Mouse (Mus musculus) limb, embryonic 12.5 days (tissue): ENCODE measurements around the gene Grin2c. TPM values are rescaled to one million over a fixed set of nuclear protein-coding genes. Genes with fewer than 3 reads are reported as not detected.

Experiments used
- ATAC-seq: fragments of 200-750 bp; cut with Nextera tagmentation; 2 replicates; pipeline ENCODE4 v1.8.0; 2017; ENCODE audit warnings: low read depth, moderate TSS enrichment; ENCODE audit not compliant: insufficient number of reproducible peaks, insufficient read depth, low FRiP score, low TSS enrichment
- H3K27ac ChIP-seq: fragments of 300-500 bp; sonication (generic); 2 replicates; pipeline ENCODE4 v1.5.1; 2016; ENCODE audit warnings: mild to moderate bottlenecking, moderate library complexity
- H3K27me3 ChIP-seq: fragments of 300-500 bp; sonication (generic); 2 replicates; pipeline ENCODE4 v1.6.1; 2016; ENCODE audit warnings: mild to moderate bottlenecking, moderate library complexity
- H3K36me3 ChIP-seq: fragments of 300-500 bp; sonication (generic); 2 replicates; pipeline ENCODE4 v1.6.1; 2016; ENCODE audit warnings: mild to moderate bottlenecking, moderate library complexity
- H3K4me1 ChIP-seq: fragments of 300-500 bp; sonication (generic); replicated peaks from 2 replicates; pipeline ENCODE4 v1.6.1; 2016
- H3K4me2 ChIP-seq: fragments of 300-500 bp; sonication (generic); 2 replicates; pipeline ENCODE4 v1.6.1; 2016; ENCODE audit warnings: mild to moderate bottlenecking, moderate library complexity
- H3K4me3 ChIP-seq: fragments of 300-500 bp; sonication (generic); replicated peaks from 2 replicates; pipeline ENCODE4 v1.5.1; 2016; ENCODE audit warnings: mild to moderate bottlenecking
- H3K9ac ChIP-seq: fragments of 300-500 bp; sonication (generic); replicated peaks from 2 replicates; pipeline ENCODE4 v1.6.1; 2016; ENCODE audit warnings: mild to moderate bottlenecking, moderate library complexity
- H3K9me3 ChIP-seq: fragments of 300-500 bp; sonication (generic); 2 replicates; pipeline ENCODE4 v1.6.1; 2016; ENCODE audit warnings: mild to moderate bottlenecking, moderate library complexity
- WGBS: fragments of 180-500 bp; shearing (Covaris S2); methylation state at CpG from one replicate; pipeline ENCODE4 v1.1.7; 2016; 5-methylcytosine and 5-hydroxymethylcytosine counted together
- polyA plus RNA-seq: library from polyadenylated mRNA; unstranded; fragments of >200 nt; fragmentation: Nextera tagmentation; extraction: Ambion mirVana; gene quantifications from 2 replicates; pipeline ENCODE4 v1.2.1, GENCODE M21; 2016

The Grin2c gene
- polyA plus RNA-seq, result 0.09 and 0.21 TPM in 2 replicates

GRCm38 (mm10) chr11:115267061-115267883, at the start of gene Grin2c:
Gene Grin2c, minus strand, starts transcription at chr11:115267243.
- Histone ChIP-seq H3K4me1 (peaks cover 15% of the 10 kb centered on the region), H3K9me3 (no peaks in the 10 kb centered on the region), H3K4me3 (peak within 1 kb of the TSS; percentile 45), H3K9ac (peak within 1 kb of the TSS; percentile 53), H3K4me2 (peak within 1 kb of the TSS; percentile 81), H3K27me3 (peaks cover 81% of the 10 kb centered on the region), H3K27ac (no peak within 1 kb of the TSS), H3K36me3 (peaks cover 14% of the 10 kb centered on the region)
- ATAC-seq, result no peak
- 4% methylated on average over 41 of the region's 50 CpGs for WGBS

GRCm38 (mm10) chr11:115314249-115314648, 47.2 kb upstream of the Grin2c start:
- Histone ChIP-seq H3K9me3 (no peaks in the 10 kb centered on the region), H3K36me3 (no peaks in the 10 kb centered on the region), H3K27ac (no peak overlapping the region), H3K9ac (no peak overlapping the region), H3K27me3 (peaks cover 82% of the 10 kb centered on the region), H3K4me3 (no peak overlapping the region), H3K4me2 (no peak overlapping the region), H3K4me1 (no peaks in the 10 kb centered on the region)
- no peak for ATAC-seq
- WGBS, result 46% methylated on average over 2 of the region's 2 CpGs

- 65% methylated on average over 1 of the region's 1 CpGs for WGBS
Measured at GRCm38 (mm10) chr11:115308781-115309180, 41.7 kb upstream of the Grin2c start.

GRCm38 (mm10) chr11:115306863-115307262, 39.8 kb upstream of the Grin2c start, which contains the start of gene Otop2:
Gene Otop2, plus strand, starts transcription at chr11:115307163.
- H3K4me2 ChIP-seq, result no peak within 1 kb of the TSS
- no peaks in the 10 kb centered on the region; the same call in 1 of the 2 replicates for H3K4me1 ChIP-seq
- H3K9me3 ChIP-seq, result no peaks in the 10 kb centered on the region
- no peak for ATAC-seq
- H3K4me3 ChIP-seq, result no peak within 1 kb of the TSS
- WGBS, result 14% methylated on average over 8 of the region's 8 CpGs
- H3K36me3 ChIP-seq, result no peaks in the 10 kb centered on the region
- peaks cover 50% of the 10 kb centered on the region for H3K27me3 ChIP-seq
- H3K27ac ChIP-seq, result no peak within 1 kb of the TSS
- H3K9ac ChIP-seq, result no peak within 1 kb of the TSS

More at GRCm38 (mm10) chr11:115308781-115309180, 41.7 kb upstream of the Grin2c start:
- Histone ChIP-seq H3K36me3 (no peaks in the 10 kb centered on the region), H3K27ac (no peak overlapping the region), H3K9ac (no peak overlapping the region), H3K4me1 (no peaks in the 10 kb centered on the region; the same call in 1 of the 2 replicates), H3K4me2 (no peak overlapping the region), H3K4me3 (no peak overlapping the region), H3K27me3 (peaks cover 66% of the 10 kb centered on the region), H3K9me3 (no peaks in the 10 kb centered on the region)
- ATAC-seq, result no peak

GRCm38 (mm10) chr11:115303167-115303566, 36.1 kb upstream of the Grin2c start:
- H3K27me3 ChIP-seq, result peaks cover 56% of the 10 kb centered on the region
- no peak overlapping the region for H3K4me2 ChIP-seq
- H3K9me3 ChIP-seq, result 0 out of 2 replicates have a peak, but pooled peaks cover 6% of the 10 kb centered on the region
- no peak overlapping the region for H3K9ac ChIP-seq
- no peak overlapping the region for H3K4me3 ChIP-seq
- H3K4me1 ChIP-seq, result no peaks in the 10 kb centered on the region; the same call in 1 of the 2 replicates
- WGBS, result 67% methylated on average over 8 of the region's 8 CpGs
- no peaks in the 10 kb centered on the region for H3K36me3 ChIP-seq
- no peak overlapping the region for H3K27ac ChIP-seq
- no peak for ATAC-seq

GRCm38 (mm10) chr11:115301351-115301750, 34.3 kb upstream of the Grin2c start:
- H3K36me3 ChIP-seq, result no peaks in the 10 kb centered on the region
- ATAC-seq, result no peak
- peaks cover 11% of the 10 kb centered on the region for H3K4me1 ChIP-seq
- 88% methylated on average over 2 of the region's 2 CpGs for WGBS
- no peak overlapping the region for H3K4me2 ChIP-seq
- peaks cover 60% of the 10 kb centered on the region for H3K27me3 ChIP-seq
- H3K27ac ChIP-seq, result no peak overlapping the region
- H3K9ac ChIP-seq, result no peak overlapping the region
- H3K9me3 ChIP-seq, result 0 out of 2 replicates have a peak, but pooled peaks cover 6% of the 10 kb centered on the region
- no peak overlapping the region for H3K4me3 ChIP-seq

- no peak for ATAC-seq
- Histone ChIP-seq H3K4me1 (peaks cover 11% of the 10 kb centered on the region), H3K4me3 (no peak overlapping the region), H3K36me3 (no peaks in the 10 kb centered on the region), H3K9me3 (0 out of 2 replicates have a peak, but pooled peaks cover 6% of the 10 kb centered on the region), H3K27me3 (peaks cover 61% of the 10 kb centered on the region), H3K9ac (no peak overlapping the region), H3K27ac (no peak overlapping the region), H3K4me2 (no peak overlapping the region)
- WGBS, result 80% methylated on average over 4 of the region's 4 CpGs
Measured at GRCm38 (mm10) chr11:115300745-115301144, 33.7 kb upstream of the Grin2c start.

GRCm38 (mm10) chr11:115298160-115298559, 31.1 kb upstream of the Grin2c start:
- Histone ChIP-seq H3K9ac (no peak overlapping the region), H3K27me3 (peaks cover 50% of the 10 kb centered on the region), H3K27ac (no peak overlapping the region), H3K4me3 (no peak overlapping the region), H3K4me1 (peaks cover 11% of the 10 kb centered on the region), H3K4me2 (no peak overlapping the region), H3K36me3 (no peaks in the 10 kb centered on the region), H3K9me3 (0 out of 2 replicates have a peak, but pooled peaks cover 6% of the 10 kb centered on the region)
- no peak for ATAC-seq
- WGBS, result 53% methylated on average over 8 of the region's 8 CpGs

GRCm38 (mm10) chr11:115297214-115297826, 30.3 kb upstream of the Grin2c start, which contains the start of gene Fads6:
Gene Fads6, minus strand, starts transcription at chr11:115297663.
- peak; percentile 56; the same call in 1 of the 2 replicates for ATAC-seq

GRCm38 (mm10) chr11:115296471-115297210, 29.6 kb upstream of the Grin2c start:
- Histone ChIP-seq H3K4me3 (peak overlapping the region; percentile 48), H3K9ac (peak overlapping the region; percentile 45; the same call in 1 of the 2 replicates), H3K27ac (no peak overlapping the region)

More at GRCm38 (mm10) chr11:115297214-115297826, 30.3 kb upstream of the Grin2c start, which contains the start of gene Fads6:
- Histone ChIP-seq H3K27ac (no peak within 1 kb of the TSS), H3K9ac (peak within 1 kb of the TSS; percentile 45), H3K9me3 (0 out of 2 replicates have a peak, but pooled peaks cover 6% of the 10 kb centered on the region), H3K4me3 (peak within 1 kb of the TSS; percentile 48), H3K36me3 (no peaks in the 10 kb centered on the region), H3K27me3 (peaks cover 51% of the 10 kb centered on the region), H3K4me2 (peak within 1 kb of the TSS; percentile 82), H3K4me1 (peaks cover 11% of the 10 kb centered on the region)
- WGBS, result under 1% methylated on average over 44 of the region's 44 CpGs

More at GRCm38 (mm10) chr11:115296471-115297210, 29.6 kb upstream of the Grin2c start:
- Histone ChIP-seq H3K4me1 (peaks cover 11% of the 10 kb centered on the region), H3K9me3 (0 out of 2 replicates have a peak, but pooled peaks cover 6% of the 10 kb centered on the region), H3K36me3 (no peaks in the 10 kb centered on the region), H3K27me3 (peaks cover 51% of the 10 kb centered on the region), H3K4me2 (peak overlapping the region; percentile 82)
- ATAC-seq, result no peak
- 60% methylated on average over 21 of the region's 21 CpGs for WGBS
